Mouse (Mus musculus): ENCODE measurements around the gene Gchfr.
A peak's percentile ranks its signal among the peaks of the same experiment; 100 is the strongest.

Gene Gchfr

DNA sequence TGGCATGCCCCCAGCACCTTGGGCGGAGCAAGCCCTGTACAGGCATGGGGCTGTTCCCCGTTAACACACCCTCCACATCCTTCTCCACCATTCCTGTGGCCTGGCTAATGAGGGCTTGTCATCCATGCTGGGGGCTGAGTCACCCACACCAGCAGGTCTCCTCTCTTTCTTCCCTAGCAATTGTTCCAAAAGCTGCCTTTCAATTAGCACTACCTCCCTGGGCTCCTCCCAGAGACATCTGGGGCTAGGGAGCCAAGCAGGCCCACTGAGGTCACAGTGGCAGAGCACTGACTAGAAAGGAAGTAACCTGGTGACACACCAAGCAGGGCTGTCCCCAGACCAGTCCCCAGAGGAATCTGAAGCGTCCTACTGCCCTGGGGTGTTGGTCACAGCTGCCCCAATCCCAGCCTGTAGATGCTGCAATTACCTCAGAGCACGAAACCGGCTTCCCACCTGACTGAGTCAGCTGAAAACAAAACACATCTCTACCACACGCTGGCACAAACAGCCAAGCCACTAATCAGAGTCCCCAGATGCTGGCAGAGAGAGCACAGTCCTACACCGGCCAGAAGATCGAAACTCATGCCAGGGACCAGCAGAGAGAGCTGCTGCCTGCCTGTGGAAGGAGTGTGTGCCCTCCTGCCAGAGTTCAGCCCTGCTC, 6.5 kb downstream of the Gchfr start, which contains the start of gene Gm14137:
TSS of gene Gm14137 (plus strand) at position 519 of the 661 bp plus-strand sequence.
- no peak for DNase-seq

- DNase-seq: no peak
These were observed 7.3 kb downstream of the Gchfr start for GRCm38 (mm10) chr2:119174866-119175265.

- no peak for DNase-seq
These were observed 8.0 kb downstream of the Gchfr start for GRCm38 (mm10) chr2:119175614-119176013.

GRCm38 (mm10) chr2:119176761-119177160, 9.2 kb downstream of the Gchfr start:
- DNase-seq: no peak

- DNase-seq: no peak
These were observed 9.9 kb downstream of the Gchfr start for GRCm38 (mm10) chr2:119177384-119177939.

GRCm38 (mm10) chr2:119182914-119183313, 15.3 kb downstream of the Gchfr start:
- DNase-seq: no peak

- DNase-seq: peak; percentile 85
These were observed 21.6 kb downstream of the Gchfr start for GRCm38 (mm10) chr2:119189029-119189710.

DNA sequence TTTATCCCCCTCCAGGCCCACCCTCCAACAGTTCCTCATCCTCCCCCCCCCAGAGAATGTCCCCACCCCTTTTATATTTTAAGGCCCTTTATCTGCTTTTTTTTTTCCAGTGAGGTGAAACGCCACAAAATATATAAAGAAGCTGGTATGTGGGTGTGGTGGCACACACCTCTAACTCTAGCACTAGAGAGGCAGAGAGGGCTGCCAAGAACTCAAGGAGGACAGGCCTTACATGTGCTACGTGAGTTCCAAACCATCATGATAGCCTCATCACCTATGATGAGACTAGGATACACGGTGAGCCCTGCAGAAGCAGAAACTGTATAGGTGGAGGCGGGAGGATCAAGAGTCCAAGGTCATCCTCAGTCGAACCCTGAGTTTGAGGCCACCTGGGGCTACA, 23.4 kb downstream of the Gchfr start:
- no peak for DNase-seq

GRCm38 (mm10) chr2:119194140-119194539, 26.6 kb downstream of the Gchfr start:
- DNase-seq: no peak

DNA sequence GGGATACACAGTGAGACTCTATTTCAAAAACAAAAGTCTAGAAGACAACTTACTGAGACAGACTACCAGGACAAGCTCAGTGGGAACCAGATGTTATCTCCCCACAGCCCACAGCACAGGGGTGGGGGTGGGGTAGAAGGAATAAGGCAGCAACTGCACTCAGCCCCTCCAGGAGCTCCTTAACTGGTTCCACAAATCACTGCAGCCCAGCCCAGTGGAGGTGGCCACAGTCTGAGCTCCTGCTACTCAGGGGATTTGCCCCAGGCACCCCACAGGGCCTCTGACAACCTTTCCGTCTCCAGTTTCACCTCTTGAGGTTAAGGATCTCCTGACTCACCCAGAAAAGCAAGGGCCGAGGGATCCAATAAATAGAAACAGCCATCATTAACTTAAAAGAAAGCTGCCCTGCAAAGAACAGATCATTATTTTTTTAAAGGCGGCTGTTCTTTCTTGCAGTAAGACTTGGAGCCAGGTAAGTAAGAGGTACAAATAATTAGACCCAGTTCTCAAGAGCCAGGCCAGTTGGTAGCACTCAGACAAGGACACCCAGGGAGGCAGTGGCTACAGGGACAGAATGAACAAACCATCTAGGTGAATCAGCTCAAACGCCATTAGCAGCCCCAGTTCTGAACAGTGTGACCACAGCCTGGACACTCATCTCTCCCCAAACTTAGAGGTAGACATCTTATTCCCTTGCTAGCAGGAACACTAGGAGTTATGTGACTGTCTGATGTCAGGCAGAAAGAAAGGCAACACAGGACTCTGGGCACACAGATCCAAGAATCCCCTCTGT, 28.9 kb downstream of the Gchfr start:
- DNase-seq: no peak

DNA sequence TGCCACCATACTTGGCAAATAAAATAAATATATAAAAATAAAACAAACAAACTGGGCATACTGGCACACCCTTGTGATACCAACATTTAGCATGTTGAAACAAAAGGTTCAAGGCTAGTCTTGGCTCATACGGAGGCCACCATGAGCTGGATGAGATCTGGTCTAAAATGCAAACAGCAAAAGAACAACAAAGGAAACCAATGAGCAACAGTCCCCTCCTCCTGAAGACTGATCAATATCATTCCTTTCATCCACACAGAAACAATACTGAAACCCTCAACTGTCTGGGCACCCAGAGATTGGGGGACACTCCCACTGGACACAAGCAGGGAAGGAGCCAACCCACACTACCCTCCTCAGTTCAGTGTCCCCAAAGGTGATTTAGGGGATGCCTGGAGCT, 29.9 kb downstream of the Gchfr start:
- no peak for DNase-seq

DNA sequence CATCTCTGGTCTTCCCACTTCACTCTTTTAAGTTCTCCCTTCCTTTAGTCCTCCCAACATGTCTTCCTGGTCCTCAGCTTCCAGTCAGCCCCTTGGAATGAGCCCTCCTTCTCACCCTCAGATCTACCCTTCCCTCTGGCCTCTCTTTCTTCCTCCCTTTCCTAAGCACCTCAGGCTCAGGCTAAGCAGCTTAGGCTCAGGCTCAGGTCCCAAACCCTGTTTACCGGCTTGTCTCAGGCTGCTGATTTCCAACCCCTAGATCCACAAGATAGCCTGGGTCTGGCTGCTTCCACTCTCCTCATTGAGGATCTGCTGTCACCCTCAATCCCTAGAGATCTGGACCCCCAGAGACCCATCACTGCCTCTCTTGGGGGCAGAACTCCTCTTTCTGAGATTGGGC, 30.5 kb downstream of the Gchfr start:
- no peak for DNase-seq

DNA sequence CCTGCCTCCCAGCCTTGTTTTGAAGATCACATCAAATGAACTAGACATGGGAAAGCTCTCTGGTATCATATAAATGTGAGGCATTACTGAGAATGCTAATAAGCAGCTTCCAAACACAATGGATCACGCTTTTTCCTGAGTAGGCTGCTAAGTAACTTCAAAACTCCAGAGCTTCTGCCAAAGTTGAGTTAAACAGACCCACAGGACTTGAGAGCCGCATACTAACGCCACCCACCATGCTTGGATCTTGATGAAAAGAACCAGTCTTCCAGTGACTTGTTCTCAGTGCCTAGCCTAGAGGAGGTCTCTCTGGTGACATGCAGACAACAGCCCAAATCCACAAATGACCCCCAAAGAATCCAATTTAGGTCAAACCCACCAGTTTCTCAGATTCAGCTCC, 31.4 kb downstream of the Gchfr start:
- no peak for DNase-seq

DNA sequence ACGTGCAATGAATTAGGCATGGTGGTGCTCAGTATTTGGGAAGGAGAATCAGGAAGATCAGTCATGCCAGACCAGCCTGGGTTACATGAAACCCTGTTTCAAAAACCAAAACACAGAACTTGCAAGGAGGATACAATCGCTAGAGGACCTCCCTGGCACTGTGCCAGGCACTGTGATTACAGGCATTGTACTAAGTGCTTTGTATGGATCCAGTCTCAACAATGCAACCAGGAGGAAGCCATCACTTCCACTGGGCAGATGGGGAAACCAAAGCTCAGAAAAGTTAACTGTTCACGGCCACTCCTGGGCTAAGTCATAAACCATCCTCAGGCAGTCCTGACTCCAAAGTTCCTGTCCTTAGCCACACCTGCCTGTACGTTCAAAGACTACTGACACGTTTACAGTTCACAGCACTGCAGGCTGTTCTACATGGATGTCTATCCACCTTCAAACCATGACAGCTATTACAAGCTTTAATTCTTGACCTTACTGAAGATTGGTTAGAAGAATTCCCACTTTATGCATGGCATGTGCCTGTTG, 35.4 kb downstream of the Gchfr start:
- DNase-seq: no peak

DNA sequence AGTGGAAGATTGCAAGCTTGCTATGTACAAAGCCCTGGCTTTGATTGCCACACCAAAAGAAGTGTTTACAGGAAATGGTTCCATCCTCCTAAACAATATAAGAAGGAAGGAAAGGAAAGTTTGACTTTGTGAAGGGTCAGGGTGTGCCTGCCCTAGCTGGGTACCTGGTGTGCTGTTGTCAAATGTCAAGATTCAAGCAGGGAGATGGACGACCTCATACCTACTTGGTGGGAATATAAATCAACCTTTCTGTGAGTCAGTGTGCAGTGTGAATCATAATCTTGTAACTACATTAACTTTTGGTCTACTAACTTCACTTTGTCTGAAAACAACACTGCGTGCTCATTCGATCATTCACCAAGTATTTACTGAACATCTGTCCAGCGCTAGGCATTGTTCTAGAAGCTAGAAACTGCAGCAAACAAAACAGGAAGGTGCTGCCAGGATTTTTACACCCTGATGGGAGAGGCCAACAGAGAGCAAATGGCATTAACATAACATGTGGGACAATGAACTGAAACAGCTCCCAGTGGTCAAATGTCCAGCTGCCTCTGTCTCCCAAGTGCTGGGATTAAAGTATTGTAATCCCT, 36.4 kb downstream of the Gchfr start:
- no peak for DNase-seq

DNA sequence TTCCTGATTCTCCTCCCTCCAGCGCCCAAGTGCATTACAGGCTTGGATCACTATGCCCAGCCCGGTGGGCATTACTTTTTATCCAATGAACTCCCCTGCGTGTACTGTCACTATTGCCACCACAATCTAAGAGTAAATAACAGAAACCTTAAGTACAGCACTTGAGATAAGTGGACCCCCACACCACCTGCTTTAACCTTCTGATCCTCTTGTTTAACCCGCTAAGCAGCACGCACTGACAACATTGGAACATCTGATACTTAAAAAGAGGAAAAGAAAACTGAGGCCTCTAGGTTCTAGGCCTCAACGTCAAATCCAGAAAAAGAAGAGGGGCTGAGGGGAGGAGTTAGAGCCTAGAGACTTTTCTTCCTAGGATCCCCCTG, 40.4 kb downstream of the Gchfr start:
- no peak for DNase-seq

GRCm38 (mm10) chr2:119208344-119209175, 41.0 kb downstream of the Gchfr start, which contains the start of the genes Zfyve19 and Dnajc17:
TSS of gene Zfyve19 (plus strand) at chr2:119208617.
TSS of gene Dnajc17 (minus strand) at chr2:119208795.
- DNase-seq: peak; percentile 95

GRCm38 (mm10) chr2:119209176-119209507, 41.6 kb downstream of the Gchfr start:
- no peak for DNase-seq

Data from thymus, postnatal 14 days (tissue).